Mouse (Mus musculus) erythroid progenitor cell, adult 5-6 weeks (primary cell): ENCODE measurements around the gene Rundc3a. TPM values are rescaled to one million over a fixed set of nuclear protein-coding genes. Genes with fewer than 3 reads are reported as not detected.
"Not testable (repeated sequence)": the region's sequence is repeated elsewhere in the genome, so short reads cannot be mapped to it uniquely, and the experiment has no call there.

Experiments
- ATAC-seq: replicated peaks from 2 replicates; pipeline ENCODE4 v1.8.0; 2016; ENCODE audit warnings: moderate number of reproducible peaks, mild to moderate bottlenecking, moderate TSS enrichment, inconsistent platforms; ENCODE audit not compliant: poor library complexity, low FRiP score, severe bottlenecking
- total RNA-seq, 2 experiments: library from RNA; stranded (forward) in 1 of 2; stranded (reverse) in 1 of 2; fragments of 150-400 nt in 1 of 2; fragments of 186-747, 209-891 nt in 1 of 2; gene quantifications; 2 replicates each; pipeline versions ENCODE4 v1.2.3 to v1.2.4; 2015 to 2017; ENCODE audit warnings: low replicate concordance in 2 of 2

Rundc3a gene
- total RNA-seq, 2 experiments from 2014 or later, result not detected

- ATAC-seq, result peak; percentile 50
Measured at GRCm38 (mm10) chr11:102406900-102407833, 14.0 kb downstream of the Rundc3a start.

- ATAC-seq, result peak; percentile 12; the same call in 1 of the 2 replicates
Measured at GRCm38 (mm10) chr11:102407834-102408215, 14.6 kb downstream of the Rundc3a start, which contains the start of gene Slc25a39. Gene Slc25a39, minus strand, starts transcription at chr11:102407946.

- peak; percentile 81 for ATAC-seq
Measured at GRCm38 (mm10) chr11:102408344-102408876, 15.2 kb downstream of the Rundc3a start.

GRCm38 (mm10) chr11:102408888-102409794, 15.9 kb downstream of the Rundc3a start:
- ATAC-seq, result no peak

DNA sequence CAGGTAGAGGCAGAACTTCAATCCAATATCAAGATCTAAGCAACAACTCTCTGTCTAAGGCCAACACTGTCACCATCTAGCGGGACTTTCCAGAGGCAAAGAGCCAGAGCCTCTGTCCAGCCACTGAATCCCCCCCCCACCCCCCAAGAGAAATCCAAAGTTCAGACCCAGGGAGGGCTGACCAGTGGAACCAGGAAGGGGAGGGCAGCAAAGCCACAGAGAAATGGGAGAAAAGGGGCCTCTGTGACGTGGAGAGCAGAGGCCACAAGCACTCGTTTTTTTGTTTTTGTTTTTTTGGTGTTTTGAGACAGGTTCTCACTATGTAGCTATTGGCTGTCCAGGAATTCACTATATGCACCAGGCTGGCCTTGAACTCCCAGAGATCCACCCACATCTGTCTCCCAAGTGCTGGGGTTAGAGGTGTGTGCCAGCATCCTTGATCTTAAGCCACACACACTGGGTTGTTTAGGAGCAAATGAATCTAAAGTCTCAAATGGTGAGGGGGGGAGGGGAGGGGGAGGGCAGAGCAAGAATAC, 16.7 kb downstream of the Rundc3a start:
- ATAC-seq, result no peak

DNA sequence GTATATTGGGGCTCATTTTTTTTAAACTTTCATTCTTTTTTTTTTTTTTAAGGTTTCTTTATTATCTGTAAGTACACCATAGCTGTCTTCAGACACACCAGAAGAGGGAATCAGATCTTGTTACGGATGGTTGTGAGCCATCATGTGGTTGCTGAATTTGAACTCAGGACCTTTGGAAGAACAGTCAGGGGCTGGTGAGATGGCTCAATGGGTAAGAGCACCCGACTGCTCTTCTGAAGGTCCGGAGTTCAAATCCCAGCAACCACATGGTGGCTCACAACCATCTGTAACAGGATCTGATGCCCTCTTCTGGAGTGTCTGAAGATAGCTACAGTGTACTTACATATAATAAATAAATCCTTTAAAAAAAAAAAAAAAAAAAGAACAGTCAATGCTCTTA, 17.1 kb downstream of the Rundc3a start:
- ATAC-seq, result not testable (repeated sequence)

DNA sequence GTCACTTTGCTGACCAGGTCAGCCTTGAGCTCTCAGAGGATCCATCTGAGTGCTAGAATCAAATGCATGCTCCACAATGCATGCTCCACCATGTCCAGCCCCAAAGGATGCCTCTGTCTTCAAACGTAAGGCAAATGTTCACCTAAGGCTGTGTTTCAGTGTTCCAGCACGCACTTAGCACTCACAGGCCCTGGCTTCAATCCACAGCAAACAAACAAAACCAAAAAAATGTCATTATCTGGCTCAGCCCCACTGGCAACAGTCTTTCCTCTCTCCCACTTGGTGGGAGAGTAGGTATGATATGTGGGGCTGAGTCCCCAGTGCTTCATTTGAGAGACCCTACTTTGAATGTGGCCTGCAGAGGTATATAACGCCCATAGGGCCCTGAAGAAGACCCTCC, 17.9 kb downstream of the Rundc3a start:
- no peak for ATAC-seq

- peak; percentile 55 for ATAC-seq
Measured at GRCm38 (mm10) chr11:102411704-102412103, 18.5 kb downstream of the Rundc3a start.

DNA sequence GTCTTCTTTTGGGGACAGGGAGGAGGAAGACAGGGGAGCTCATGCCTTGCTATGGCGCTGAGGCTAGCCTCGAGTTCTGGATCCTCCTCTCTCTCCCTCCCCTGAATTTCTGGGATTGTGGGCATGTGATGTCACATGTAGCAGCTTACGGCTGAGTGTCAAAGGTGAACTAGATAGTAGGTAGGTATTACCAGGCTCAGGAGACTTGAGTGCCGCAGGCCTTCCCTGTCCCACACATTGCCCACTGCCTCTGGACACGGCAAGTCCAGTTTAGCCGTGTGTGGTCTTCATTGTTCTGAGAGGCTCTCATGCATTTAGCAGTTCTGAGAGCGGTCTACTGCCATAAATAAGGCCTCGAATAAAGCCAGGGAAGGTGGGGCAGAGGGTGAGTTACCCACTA, 19.9 kb downstream of the Rundc3a start:
- ATAC-seq, result no peak

GRCm38 (mm10) chr11:102415034-102415802, 22.0 kb downstream of the Rundc3a start:
- no peak for ATAC-seq

DNA sequence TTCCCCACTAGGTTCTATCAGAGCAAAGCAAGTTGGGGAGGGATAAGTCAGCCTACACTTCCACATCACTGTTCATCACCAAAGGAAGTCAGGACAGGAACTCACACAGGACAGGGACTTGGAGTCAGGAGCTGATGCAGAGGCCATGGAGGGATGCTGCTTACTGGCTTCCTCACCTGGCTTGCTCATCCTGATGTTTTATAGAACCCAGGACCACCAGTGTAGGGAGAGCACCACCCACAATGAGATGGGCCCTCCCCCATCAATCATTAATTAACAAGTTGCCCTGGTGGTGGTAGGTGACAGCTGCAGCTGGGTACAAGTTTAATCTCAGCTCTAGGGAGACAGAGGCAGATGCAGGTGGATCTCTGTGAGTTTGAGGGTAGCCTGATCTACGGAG, 24.0 kb downstream of the Rundc3a start:
- no peak for ATAC-seq

DNA sequence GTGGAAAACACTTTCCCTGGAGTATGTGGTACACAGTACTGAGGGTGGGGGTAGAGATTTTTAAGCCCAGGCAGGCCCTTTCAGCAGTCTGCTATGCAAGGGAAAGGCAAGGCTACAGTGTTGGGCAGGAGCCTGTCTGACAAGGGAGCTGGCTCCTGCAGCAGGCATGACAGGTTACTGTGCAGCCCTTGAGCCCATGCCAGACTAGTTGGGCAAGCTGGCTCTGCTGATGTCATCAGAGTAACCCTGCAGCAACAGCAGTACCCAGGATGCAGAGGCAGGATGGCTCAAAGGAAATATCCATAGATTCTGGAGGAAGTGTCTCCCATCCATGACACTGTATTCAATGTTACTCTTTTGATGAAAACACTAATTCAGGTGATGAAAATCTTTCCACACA, 25.7 kb downstream of the Rundc3a start:
- ATAC-seq, result no peak

DNA sequence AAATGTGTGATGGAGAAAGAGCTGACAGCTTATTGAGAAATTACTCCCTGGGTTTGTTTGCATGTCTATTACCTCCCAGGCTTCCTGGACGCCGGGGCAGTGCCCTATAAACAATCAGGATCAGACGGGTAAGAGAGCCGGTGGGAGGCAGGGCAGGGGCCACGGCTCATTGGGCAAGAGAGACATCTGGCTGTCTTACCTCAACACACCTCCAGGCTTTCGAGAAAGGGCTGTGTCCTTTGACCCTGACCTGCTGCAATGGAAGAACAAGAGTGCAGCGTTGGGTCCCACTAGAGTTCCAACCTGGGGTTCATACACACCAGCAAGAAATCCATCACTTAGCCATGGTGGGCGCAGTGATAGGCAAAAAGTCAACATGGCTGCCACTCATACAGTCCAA, 28.4 kb downstream of the Rundc3a start:
- no peak for ATAC-seq

- no peak for ATAC-seq
Measured at GRCm38 (mm10) chr11:102424666-102425065, 31.5 kb downstream of the Rundc3a start.

GRCm38 (mm10) chr11:102425555-102426316, 32.5 kb downstream of the Rundc3a start:
- no peak for ATAC-seq

DNA sequence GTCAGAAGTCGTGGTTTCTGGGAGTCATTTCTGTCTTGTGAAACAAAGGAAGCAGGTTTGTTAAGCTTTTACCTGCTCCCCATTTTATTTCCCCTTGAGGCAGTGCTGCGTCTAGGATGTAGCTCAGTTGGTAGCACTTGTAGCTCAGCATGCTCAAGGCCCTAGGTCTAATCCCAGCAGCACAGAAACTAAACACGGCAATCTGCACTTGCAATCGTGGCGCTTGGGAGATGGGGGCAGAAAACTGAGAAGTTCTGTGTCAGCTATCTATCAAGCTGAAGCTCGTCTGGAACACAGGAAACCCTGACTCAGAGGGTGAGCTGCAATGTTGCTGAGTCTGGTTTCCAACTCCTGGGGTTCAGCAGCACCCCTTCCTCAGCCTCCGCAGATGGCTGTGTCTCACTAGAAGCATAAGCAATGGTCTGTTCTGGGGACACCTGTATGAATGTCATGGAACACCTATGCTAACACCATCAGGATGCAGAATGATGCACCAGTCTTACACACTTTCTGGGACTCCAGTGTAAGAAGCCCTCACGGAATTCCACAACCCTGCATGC, 35.9 kb downstream of the Rundc3a start:
- no peak for ATAC-seq

GRCm38 (mm10) chr11:102429551-102429950, 36.3 kb downstream of the Rundc3a start:
- no peak for ATAC-seq
